Mouse (Mus musculus) heart, postnatal 0 days (tissue): ENCODE data around the gene Pcare. TPM values are rescaled to one million over a fixed set of nuclear protein-coding genes. Genes with fewer than 3 reads are reported as not detected.
A peak's percentile ranks its signal among the peaks of the same experiment; 100 is the strongest.

Source experiments
- ATAC-seq: fragments of 200-750 bp; cut with Nextera tagmentation; 2 replicates; pipeline ENCODE4 v1.8.0; 2017; ENCODE audit warnings: low read depth, moderate number of reproducible peaks, moderate library complexity; ENCODE audit not compliant: insufficient read depth
- DNase-seq: peaks from one replicate; pipeline ENCODE4 v3.0.0-alpha.2; 2016; ENCODE audit warnings: low spot score
- H3K27ac ChIP-seq: fragments of 300-500 bp; sonication (generic); 2 replicates; pipeline ENCODE4 v1.5.1; 2014; ENCODE audit warnings: low read depth, mild to moderate bottlenecking
- H3K27me3 ChIP-seq: fragments of 300-500 bp; sonication (generic); 2 replicates; pipeline ENCODE4 v1.6.1; 2014; ENCODE audit warnings: low read length, mixed read lengths; ENCODE audit not compliant: control insufficient read depth, insufficient read depth
- H3K36me3 ChIP-seq: fragments of 300-500 bp; sonication (generic); replicated peaks from 2 replicates; pipeline ENCODE4 v1.6.1; 2014; ENCODE audit warnings: low read length, mixed read lengths; ENCODE audit not compliant: control insufficient read depth, insufficient read depth
- H3K4me1 ChIP-seq: fragments of 300-500 bp; sonication (generic); 2 replicates; pipeline ENCODE4 v1.6.1; 2014; ENCODE audit warnings: antibody characterized with exemption; ENCODE audit not compliant: control insufficient read depth, insufficient read depth
- H3K4me2 ChIP-seq: fragments of 300-500 bp; sonication (generic); 2 replicates; pipeline ENCODE4 v1.6.1; 2014; ENCODE audit warnings: low read depth, mild to moderate bottlenecking, low read length, moderate library complexity
- H3K4me3 ChIP-seq: fragments of 300-500 bp; sonication (generic); 2 replicates; pipeline ENCODE4 v1.5.1; 2014; ENCODE audit warnings: low read depth, low read length
- H3K9ac ChIP-seq: fragments of 300-500 bp; sonication (generic); replicated peaks from 2 replicates; pipeline ENCODE4 v1.6.1; 2014; ENCODE audit warnings: low read depth, low read length, mixed read lengths
- H3K9me3 ChIP-seq: fragments of 300-500 bp; sonication (generic); replicated peaks from 2 replicates; pipeline ENCODE4 v1.6.1; 2016; ENCODE audit warnings: low read length; ENCODE audit not compliant: control insufficient read depth
- CTCF ChIP-seq: IDR thresholded peaks from 2 replicates; pipeline ENCODE4 v1.5.1; 2016; ENCODE audit warnings: antibody characterized with exemption, control low read depth, low read depth
- EP300 ChIP-seq: IDR thresholded peaks from 2 replicates; pipeline ENCODE4 v1.6.1; 2016; ENCODE audit warnings: antibody characterized with exemption, low read depth
- WGBS: fragments of 180-500 bp; shearing (Covaris S2); extraction: QIAGEN DNeasy Blood & Tissue Kit; methylation state at CpG from one replicate; pipeline ENCODE4 v1.1.7; 2014; 5-methylcytosine and 5-hydroxymethylcytosine counted together
- polyA plus RNA-seq: library from polyadenylated mRNA; unstranded; fragments of >200 nt; fragmentation: Nextera tagmentation; extraction: Ambion mirVana; gene quantifications from 2 replicates; pipeline ENCODE4 v1.2.1, GENCODE M21; 2015
- total RNA-seq: library from RNA; depleted of rRNA; stranded (reverse); fragments of >200 nt; gene quantifications from 2 replicates; pipeline ENCODE4 v1.2.3, GENCODE M21; 2014; ENCODE audit warnings: low replicate concordance; rRNA removed

The Pcare gene
- total and polyA plus RNA-seq, 2 experiments from 2014 or later: 0.03 TPM; not detected in 1

DNA sequence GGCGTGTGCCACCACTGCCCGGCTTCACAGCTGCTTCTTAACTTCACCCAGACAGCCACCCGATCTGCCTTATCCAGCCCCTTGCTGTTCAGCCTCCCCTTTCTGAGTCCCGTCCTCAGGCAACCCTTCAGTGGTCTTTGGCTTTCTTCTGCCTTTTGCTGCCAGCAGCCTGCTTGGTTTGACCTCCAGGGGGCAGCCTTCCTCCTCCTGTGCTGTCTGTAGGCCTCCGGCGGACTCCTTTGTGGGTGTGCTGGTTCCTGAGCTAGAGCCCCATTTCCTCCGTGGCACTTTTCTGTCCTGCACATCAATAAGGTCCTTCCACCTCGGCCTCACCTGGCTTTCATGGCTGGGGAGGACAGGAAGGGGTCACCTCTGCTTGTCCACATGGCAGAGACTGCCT lies 58.9 kb downstream of the Pcare start:
- Histone ChIP-seq H3K27me3 (no peaks in the 10 kb centered on the region), H3K4me3 (no peak overlapping the region), H3K9me3 (no peaks in the 10 kb centered on the region), H3K9ac (no peak overlapping the region), H3K27ac (no peak overlapping the region), H3K4me1 (peaks cover 24% of the 10 kb centered on the region), H3K36me3 (no peaks in the 10 kb centered on the region), H3K4me2 (no peak overlapping the region)
- TF ChIP-seq EP300 (no peak), CTCF (peak; percentile 25)
- no peak for DNase-seq
- 71% methylated on average over 8 of the region's 8 CpGs for WGBS
- no peak for ATAC-seq

Other genes with a start within 250 kb of the Pcare start
- 6.4 and 8.3 TPM in 2 replicates for gene Ndc80, start 226.0 kb downstream of the Pcare start, total RNA-seq
- gene Ndc80, start 226.0 kb downstream of the Pcare start, polyA plus RNA-seq: 9.9 and 11.6 TPM in 2 replicates
- not detected in 2 replicates for gene Spdya, start 200.8 kb downstream of the Pcare start, total RNA-seq
- 0.27 and 0.32 TPM in 2 replicates for gene Spdya, start 200.8 kb downstream of the Pcare start, polyA plus RNA-seq
- 14.4 and 28.2 TPM in 2 replicates for gene Wdr43, start 137.0 kb downstream of the Pcare start, total RNA-seq
- 19.6 and 22.5 TPM in 2 replicates for gene Wdr43, start 137.0 kb downstream of the Pcare start, polyA plus RNA-seq
- gene Togaram2, start 79.6 kb downstream of the Pcare start, total RNA-seq: 0.46 and 2.7 TPM in 2 replicates
- 1.0 and 1.1 TPM in 2 replicates for gene Togaram2, start 79.6 kb downstream of the Pcare start, polyA plus RNA-seq
- gene Clip4, start 15.6 kb upstream of the Pcare start, total RNA-seq: 34.3 and 49.9 TPM in 2 replicates
- gene Clip4, start 15.6 kb upstream of the Pcare start, polyA plus RNA-seq: 43.4 and 51.2 TPM in 2 replicates